Mouse (Mus musculus) heart, embryonic 10.5 days (tissue): ENCODE results near the gene Rcan1. TPM values are rescaled to one million over a fixed set of nuclear protein-coding genes. Genes with fewer than 3 reads are reported as not detected.

ENCODE experiments used
- polyA plus RNA-seq: library from polyadenylated mRNA; unstranded; fragments of >200 nt; fragmentation: Nextera tagmentation; extraction: Ambion mirVana; gene quantifications from 2 replicates; pipeline ENCODE4 v1.2.1, GENCODE M21; 2016

The Rcan1 gene
- polyA plus RNA-seq, 1 experiment from 2014 or later, result 78.8 TPM

Other genes starting within 250 kb of the Rcan1 start
- 0.95 and 2.0 TPM in 2 replicates for gene Kcne2, start 178.5 kb downstream of the Rcan1 start, polyA plus RNA-seq
- 114 and 117 TPM in 2 replicates for gene Smim11, start 169.6 kb downstream of the Rcan1 start, polyA plus RNA-seq
- 0.10 TPM in 1 of 2 replicates, not detected in the other for gene Fam243, start 149.4 kb downstream of the Rcan1 start, polyA plus RNA-seq
- gene Kcne1, start 111.4 kb downstream of the Rcan1 start, polyA plus RNA-seq, result 21.3 and 54.9 TPM in 2 replicates
- 3.1 and 4.2 TPM in 2 replicates for gene Clic6, start 14.9 kb upstream of the Rcan1 start, polyA plus RNA-seq